Mouse (Mus musculus) small intestine, adult 2 months (tissue): ENCODE measurements around the gene Gpm6b.

ENCODE experiments used
- CTCF ChIP-seq: fragments of 200-500 bp; IDR thresholded peaks from 2 replicates; pipeline ENCODE4 v1.5.1; 2012; ENCODE audit warnings: low read depth, mild to moderate bottlenecking, control low read depth, inconsistent platforms, low read length, moderate library complexity, mixed read lengths; ENCODE audit not compliant: insufficient replicate concordance, insufficient read length; ENCODE audit errors: extremely low read depth
- POLR2A ChIP-seq: fragments of 200-500 bp; IDR thresholded peaks from 2 replicates; pipeline ENCODE4 v1.6.1; 2012; ENCODE audit warnings: low read depth, mild to moderate bottlenecking, control low read depth, inconsistent platforms, low read length, moderate library complexity

DNA sequence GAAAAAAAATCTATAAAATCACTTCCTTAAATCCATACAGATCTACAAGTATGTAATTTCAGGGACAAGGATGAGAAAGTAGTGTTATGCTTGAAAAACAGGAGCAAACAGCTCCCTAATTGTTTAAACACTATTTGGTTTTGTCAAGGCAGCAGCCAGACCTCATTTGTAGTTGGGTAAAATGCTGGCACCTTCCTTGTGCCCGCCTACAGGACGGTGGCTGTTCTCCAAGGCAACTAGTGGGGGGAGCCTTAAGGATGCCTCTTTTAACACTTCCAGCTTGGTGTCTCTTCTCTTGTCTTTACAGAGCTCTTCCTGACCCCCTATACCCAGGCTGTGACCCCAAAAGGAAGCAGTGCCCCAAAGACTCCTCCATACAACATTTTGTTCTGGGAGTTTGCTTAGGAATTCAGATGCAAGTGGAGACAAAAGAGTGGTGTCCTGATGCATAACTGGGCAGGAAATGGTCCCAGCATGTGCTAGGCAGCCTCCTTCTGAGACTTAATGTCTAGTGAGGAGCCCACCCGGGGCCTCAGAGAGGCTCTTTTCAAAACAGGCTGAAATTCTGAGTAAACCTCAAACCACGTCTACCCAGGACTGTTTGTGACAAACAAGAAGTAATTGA is 4.7 kb downstream of the Gpm6b start:
- TF ChIP-seq CTCF (no peak), POLR2A (no peak)
